Mouse (Mus musculus): ENCODE results near the gene Tmem117.

The Tmem117 gene

GRCm38 (mm10) chr15:94893201-94893600 is 264.2 kb downstream of the Tmem117 start:
- no peak for DNase-seq (ENCODE audit: low spot score)

GRCm38 (mm10) chr15:94894086-94894485 is 265.1 kb downstream of the Tmem117 start:
- DNase-seq (ENCODE audit: low spot score): no peak

GRCm38 (mm10) chr15:94895681-94896080 is 266.6 kb downstream of the Tmem117 start:
- DNase-seq (ENCODE audit: low spot score): no peak

- no peak for DNase-seq (ENCODE audit: low spot score)
Measured at GRCm38 (mm10) chr15:94903188-94903587, 274.2 kb downstream of the Tmem117 start.

DNA sequence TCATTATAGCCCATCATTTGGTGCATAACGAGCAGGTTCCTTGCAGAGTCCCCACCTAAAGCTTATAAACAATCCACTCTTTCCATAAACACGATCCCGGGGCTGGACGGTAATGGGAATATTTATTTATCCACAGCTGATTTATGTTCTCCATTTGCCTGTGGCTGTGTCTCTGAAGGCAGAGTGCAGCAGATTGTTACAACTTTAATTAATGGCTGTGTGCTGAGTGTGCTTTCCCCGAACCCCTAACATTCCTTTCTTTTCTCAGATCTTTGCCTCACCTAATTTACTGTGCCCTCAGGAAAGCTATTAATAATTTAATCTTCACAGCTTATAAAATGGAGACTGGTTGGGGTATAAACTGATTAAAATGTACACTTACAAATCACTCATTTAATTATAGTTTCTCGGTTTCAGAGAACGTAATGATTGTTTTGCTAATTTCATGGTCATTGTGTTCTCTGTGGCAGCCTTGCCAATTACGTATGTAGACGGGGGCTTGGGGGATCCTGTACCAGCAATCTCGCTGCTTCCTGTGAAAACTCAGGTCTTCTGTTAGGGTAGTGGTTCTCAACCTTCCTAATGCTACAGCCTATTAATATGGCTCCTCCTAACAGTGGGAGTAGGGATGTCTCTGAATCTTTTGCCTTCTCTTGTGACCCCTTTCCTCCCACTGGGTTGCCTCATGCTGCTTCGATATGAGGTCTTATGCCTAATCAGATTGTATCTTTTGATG is 275.8 kb downstream of the Tmem117 start:
- no peak for DNase-seq (ENCODE audit: low spot score)

DNA sequence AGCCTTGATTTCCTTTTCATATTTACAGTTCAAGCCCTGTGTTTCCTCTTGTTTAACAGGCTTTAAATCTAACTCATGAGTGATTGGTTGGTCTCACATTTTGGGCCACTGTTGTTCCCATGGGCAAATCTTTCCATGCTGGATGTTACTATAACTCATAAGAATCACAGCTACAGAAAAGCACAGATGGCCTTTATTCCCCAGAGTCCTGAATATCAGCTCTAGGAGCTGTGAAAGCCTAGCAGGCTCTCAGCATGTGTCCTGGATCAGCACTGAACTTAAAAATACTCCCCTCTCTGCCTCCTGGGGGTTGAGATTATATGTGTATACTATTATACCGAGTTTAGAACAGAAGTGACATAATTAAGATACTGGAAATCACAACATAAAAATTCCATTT is 292.6 kb downstream of the Tmem117 start:
- no peak for DNase-seq (ENCODE audit: low spot score)

DNA sequence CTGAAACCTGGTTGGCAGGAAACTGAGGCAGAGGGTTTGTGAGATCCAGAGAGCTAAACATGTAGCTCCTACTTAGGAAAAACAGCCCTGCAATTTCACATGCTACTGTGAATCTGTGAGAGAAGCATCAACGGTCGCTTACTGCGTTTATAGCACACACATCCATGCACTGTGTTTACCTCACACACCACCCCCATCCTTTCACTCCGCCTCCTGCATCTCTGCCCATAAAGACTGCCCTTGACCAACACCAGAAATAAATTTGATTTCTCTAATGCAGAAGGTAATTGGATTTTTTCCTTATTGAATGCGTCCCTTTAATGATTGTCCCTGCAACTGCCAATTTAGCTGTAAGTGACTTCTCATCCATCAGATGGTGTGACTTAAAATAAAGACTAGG is 299.0 kb downstream of the Tmem117 start:
- no peak for DNase-seq (ENCODE audit: low spot score)

GRCm38 (mm10) chr15:94930743-94931142 is 301.7 kb downstream of the Tmem117 start:
- no peak for DNase-seq (ENCODE audit: low spot score)

- DNase-seq (ENCODE audit: low spot score): no peak
Measured at GRCm38 (mm10) chr15:94933044-94933443, 304.0 kb downstream of the Tmem117 start.

GRCm38 (mm10) chr15:94933480-94933879 is 304.4 kb downstream of the Tmem117 start:
- no peak for DNase-seq (ENCODE audit: low spot score)

DNA sequence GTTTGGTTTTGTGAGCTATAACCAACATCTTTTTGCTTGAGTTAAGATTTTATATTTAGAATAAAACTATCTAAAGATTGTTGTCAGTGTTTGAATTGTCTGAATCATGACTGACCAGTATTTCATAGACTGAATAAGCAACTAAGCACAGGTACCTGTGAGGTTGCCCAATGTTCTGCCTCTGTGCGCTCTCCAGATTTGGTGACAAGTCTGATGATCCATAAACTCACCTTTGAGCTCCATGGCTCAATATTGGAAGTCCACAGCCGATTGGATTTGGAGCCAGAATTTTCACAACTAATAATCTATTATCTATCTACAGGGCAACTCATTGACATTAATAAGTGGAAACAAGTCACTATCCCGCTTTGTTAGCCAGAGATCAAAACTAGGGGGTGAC is 312.9 kb downstream of the Tmem117 start:
- no peak for DNase-seq (ENCODE audit: low spot score)

- DNase-seq (ENCODE audit: low spot score): no peak
Measured at GRCm38 (mm10) chr15:94942465-94942864, 313.4 kb downstream of the Tmem117 start.

- no peak for DNase-seq (ENCODE audit: low spot score)
Measured at GRCm38 (mm10) chr15:94943891-94944290, 314.9 kb downstream of the Tmem117 start.

GRCm38 (mm10) chr15:94951382-94952048 is 322.5 kb downstream of the Tmem117 start:
- no peak for DNase-seq (ENCODE audit: low spot score)

- no peak for DNase-seq (ENCODE audit: low spot score)
Measured at GRCm38 (mm10) chr15:94956697-94957096, 327.7 kb downstream of the Tmem117 start.

- no peak for DNase-seq (ENCODE audit: low spot score)
Measured at GRCm38 (mm10) chr15:94957202-94957601, 328.2 kb downstream of the Tmem117 start.

DNA sequence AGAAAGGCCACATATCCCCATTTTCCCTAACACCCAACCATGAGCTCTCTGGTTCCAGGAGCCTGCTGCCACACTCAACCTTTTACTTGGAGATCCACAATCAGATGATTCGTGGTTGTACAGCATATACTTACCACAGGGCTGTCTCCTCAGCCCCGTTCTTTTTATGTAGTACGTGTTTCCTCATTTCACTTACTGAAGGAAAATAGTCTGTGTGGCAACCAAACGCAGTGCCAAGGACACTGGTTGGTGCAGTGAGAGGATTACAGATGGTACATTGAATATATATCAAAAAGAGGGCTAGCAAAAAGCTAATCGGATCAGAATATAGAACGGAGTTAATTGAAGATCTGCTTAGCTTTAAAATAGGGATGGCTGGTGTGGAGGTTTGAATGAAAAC is 338.0 kb downstream of the Tmem117 start:
- no peak for DNase-seq (ENCODE audit: low spot score)

DNA sequence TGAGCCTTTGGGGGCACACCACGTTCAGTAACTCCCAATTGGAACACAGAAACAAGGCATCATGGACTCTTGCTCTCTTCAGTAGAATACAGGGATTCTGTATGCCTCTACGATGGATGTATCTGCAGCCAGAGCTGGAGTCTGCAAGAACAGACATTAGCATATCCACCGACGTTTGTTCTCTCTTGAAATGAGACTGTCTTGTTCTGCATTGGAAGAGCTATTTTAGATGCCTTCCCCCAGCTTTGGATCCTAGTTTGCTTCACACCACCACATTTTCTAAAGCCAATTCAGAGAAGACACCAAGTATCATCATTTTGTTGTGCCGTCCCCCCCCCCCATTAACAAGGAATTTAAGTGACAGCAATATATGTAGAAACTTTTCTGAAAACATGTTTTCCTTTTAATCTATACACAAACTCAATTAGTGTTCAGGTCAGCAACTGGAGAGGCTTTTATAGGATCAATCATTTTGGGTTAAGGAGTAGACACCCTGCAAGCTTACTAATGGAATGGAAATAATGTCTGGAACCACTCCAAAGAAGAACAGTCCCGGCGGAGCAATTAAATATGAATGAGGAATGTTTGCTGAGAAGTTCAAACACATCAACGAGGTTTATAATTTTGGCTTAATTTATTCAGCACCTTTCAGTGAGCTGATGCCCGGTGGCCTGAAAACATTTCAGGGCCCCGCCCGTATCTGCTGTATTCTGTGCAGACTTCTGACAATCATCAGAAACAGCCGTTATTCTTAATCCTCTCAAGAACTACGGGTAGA is 339.6 kb downstream of the Tmem117 start:
- DNase-seq (ENCODE audit: low spot score): no peak

DNA sequence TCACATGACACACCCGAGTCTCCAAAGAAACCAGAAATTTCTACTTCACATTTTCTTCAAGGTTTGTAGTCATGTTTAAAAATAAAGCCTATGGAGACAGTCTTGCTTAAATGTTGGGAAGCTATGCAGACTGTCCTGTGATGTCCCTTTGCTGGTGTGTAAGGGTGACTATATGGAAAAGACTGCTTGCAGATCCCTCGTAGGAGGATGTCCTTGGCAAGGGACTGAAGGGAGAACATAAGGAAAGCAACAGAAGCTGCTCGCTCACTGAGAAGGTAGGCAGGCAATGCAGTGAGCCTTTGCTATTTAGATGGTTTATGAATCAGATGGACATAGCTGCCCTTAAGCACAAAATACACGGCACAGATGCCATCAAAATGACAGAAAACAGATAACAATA is 352.8 kb downstream of the Tmem117 start:
- DNase-seq (ENCODE audit: low spot score): no peak

DNA sequence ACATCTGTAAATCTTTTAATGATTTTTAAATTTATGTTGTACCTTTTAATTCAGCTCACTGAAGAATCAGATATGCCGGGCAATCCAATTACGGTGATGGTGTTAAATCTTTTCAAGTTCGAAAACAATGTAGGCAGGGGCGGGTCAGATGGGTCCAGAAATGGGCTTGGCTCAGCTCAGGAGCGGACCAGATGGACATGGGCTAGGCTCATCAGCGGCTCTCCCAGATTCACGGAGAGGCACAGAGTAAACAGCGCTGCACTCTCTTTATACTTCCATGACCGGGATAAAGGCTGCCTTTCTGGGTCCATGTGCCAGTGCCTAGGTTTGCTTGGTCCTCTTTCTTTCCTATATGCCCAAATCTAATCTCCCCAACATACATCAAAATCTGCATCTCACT is 366.3 kb downstream of the Tmem117 start:
- no peak for DNase-seq (ENCODE audit: low spot score)

DNA sequence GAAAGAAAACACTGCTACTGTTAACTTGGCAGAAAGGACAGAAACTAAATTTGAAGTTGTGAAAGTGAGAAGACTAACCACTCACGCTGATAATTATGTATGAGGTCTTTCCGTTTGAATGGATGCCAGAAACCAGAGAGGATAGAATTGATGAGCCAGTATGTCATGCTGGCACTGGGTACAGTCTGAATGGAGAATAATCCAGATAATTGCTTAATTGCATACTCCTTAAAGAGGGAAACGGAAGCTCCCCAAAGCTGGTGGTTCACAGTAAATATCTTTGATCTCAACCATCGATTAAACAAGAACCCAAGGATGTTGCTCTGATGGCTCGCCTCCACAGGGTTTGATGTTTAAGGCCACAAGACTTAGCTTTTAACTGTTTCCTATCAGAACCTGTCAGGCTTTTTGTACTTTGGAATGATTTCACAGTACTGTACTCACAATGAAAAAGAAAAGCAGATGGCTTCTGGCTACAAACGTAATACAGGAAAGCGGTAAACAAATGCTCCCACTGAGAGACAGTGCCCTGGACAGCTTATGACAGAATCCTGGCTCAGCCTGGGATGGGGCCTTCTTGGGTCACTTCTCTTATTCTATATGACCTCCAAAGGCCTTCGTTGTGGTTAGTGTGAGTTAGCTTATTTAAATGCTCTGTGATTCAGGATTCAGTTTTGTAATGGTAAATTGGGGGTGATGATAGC is 376.2 kb downstream of the Tmem117 start:
- DNase-seq (ENCODE audit: low spot score): no peak

- DNase-seq (ENCODE audit: low spot score): no peak
Measured at GRCm38 (mm10) chr15:95022251-95022650, 393.2 kb downstream of the Tmem117 start.
